Mouse (Mus musculus): ENCODE results near the gene 1700018F24Rik.
"Not testable (repeated sequence)": the region's sequence is repeated elsewhere in the genome, so short reads cannot be mapped to it uniquely, and the experiment has no call there.

DNA sequence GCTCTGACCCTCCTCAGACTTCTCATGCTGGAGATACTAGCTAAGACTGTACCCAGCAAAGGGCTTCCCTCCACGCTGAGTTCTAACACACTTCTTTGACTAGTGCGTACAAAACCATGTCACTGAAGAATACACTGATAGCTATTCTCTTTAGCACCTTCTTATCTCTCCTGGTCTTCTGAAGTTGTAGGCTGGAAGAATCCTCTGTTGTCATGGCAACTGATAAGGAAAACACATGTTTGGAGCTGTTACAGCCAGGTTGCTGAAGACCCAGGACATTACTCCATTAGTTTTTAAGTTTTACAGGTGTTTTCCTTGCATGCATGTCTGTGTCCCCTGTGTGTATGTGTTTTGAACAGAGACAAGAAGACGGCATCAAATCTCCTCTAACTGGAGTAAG is 11.4 kb downstream of the 1700018F24Rik start:
- not testable (repeated sequence) for TF ChIP-seq CTCF (IDR thresholded peaks at IDR 0.05; ENCODE audit: insufficient read depth, low read length); POLR2A (IDR thresholded peaks at IDR 0.05; ENCODE audit: borderline replicate concordance, extremely low read depth, low read depth, low read length)

Measured in lung, adult 2 months (tissue).